Mouse (Mus musculus) thymus, postnatal 25 days (tissue): ENCODE measurements around the gene Gpkow.

ENCODE experiments used
- DNase-seq: peaks from one replicate; pipeline ENCODE4 v3.0.0; 2022

Gene Gpkow

GRCm38 (mm10) chrX:7696954-7697381, at the start of gene Gpkow:
Gpkow (plus strand) TSS chrX:7697131.
- peak; percentile 77 for DNase-seq

- DNase-seq, result peak; percentile 79
Measured at GRCm38 (mm10) chrX:7648671-7649304, 48.1 kb upstream of the Gpkow start.

- peak; percentile 41 for DNase-seq
Measured at GRCm38 (mm10) chrX:7657221-7657639, 39.7 kb upstream of the Gpkow start, which contains the start of gene Prickle3. Prickle3 (plus strand) TSS chrX:7657260.

- DNase-seq, result no peak
Measured at GRCm38 (mm10) chrX:7658031-7658784, 38.7 kb upstream of the Gpkow start.

- no peak for DNase-seq
Measured at GRCm38 (mm10) chrX:7658785-7659589, 37.9 kb upstream of the Gpkow start.

GRCm38 (mm10) chrX:7661086-7661485, 35.8 kb upstream of the Gpkow start:
- no peak for DNase-seq

- DNase-seq, result no peak
Measured at GRCm38 (mm10) chrX:7662936-7663335, 34.0 kb upstream of the Gpkow start.

- DNase-seq, result no peak
Measured at GRCm38 (mm10) chrX:7664791-7665190, 32.1 kb upstream of the Gpkow start.

- DNase-seq, result no peak
Measured at GRCm38 (mm10) chrX:7665739-7666502, 31.0 kb upstream of the Gpkow start.

- DNase-seq, result peak; percentile 56
Measured at GRCm38 (mm10) chrX:7670390-7670881, 26.5 kb upstream of the Gpkow start.

GRCm38 (mm10) chrX:7670921-7671623, 25.9 kb upstream of the Gpkow start, which contains the start of gene Plp2:
Plp2 (minus strand) TSS chrX:7671390.
- DNase-seq, result peak; percentile 54

GRCm38 (mm10) chrX:7672739-7673138, 24.2 kb upstream of the Gpkow start:
- DNase-seq, result no peak

GRCm38 (mm10) chrX:7673578-7674281, 23.2 kb upstream of the Gpkow start:
- DNase-seq, result peak; percentile 45

- peak; percentile 51 for DNase-seq
Measured at GRCm38 (mm10) chrX:7674284-7675000, 22.5 kb upstream of the Gpkow start.

- no peak for DNase-seq
Measured at GRCm38 (mm10) chrX:7675001-7675380, 21.9 kb upstream of the Gpkow start.

GRCm38 (mm10) chrX:7678986-7679385, 17.9 kb upstream of the Gpkow start:
- no peak for DNase-seq

- DNase-seq, result peak; percentile 88
Measured at GRCm38 (mm10) chrX:7679405-7680056, 17.4 kb upstream of the Gpkow start.

GRCm38 (mm10) chrX:7680057-7680412, 16.9 kb upstream of the Gpkow start:
- no peak for DNase-seq

GRCm38 (mm10) chrX:7680864-7681263, 16.1 kb upstream of the Gpkow start, which contains the start of gene Magix:
Magix (minus strand) TSS chrX:7681251.
- DNase-seq, result no peak

- no peak for DNase-seq
Measured at GRCm38 (mm10) chrX:7688321-7688720, 8.6 kb upstream of the Gpkow start.
